Mouse (Mus musculus) embryo, embryonic 10 days (tissue): ENCODE measurements around the gene Rnf180.

Experiments used
- DNase-seq: peaks from one replicate; pipeline ENCODE4 v3.0.0-alpha.2; 2015; ENCODE audit warnings: low spot score

Rnf180 gene

DNA sequence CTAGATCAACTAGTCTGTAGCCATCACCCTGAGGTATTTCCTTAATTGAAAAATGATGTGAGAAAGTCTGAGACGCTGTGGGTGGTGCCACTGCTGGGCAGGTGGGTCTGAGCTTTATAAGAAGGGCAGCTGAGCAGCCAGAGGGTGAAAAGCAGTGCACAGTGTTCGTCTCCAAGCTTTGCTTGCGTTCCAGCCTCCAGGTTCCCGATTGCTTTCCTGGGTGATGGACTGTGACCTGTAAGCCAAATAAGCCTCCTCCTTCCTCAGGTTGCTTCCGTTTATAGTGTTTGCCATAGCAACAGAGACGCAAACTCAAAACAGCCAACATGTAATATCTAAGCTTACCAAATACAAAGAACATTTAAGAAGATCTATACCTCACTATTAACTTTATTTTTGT, 162.2 kb downstream of the Rnf180 start:
- no peak for DNase-seq

DNA sequence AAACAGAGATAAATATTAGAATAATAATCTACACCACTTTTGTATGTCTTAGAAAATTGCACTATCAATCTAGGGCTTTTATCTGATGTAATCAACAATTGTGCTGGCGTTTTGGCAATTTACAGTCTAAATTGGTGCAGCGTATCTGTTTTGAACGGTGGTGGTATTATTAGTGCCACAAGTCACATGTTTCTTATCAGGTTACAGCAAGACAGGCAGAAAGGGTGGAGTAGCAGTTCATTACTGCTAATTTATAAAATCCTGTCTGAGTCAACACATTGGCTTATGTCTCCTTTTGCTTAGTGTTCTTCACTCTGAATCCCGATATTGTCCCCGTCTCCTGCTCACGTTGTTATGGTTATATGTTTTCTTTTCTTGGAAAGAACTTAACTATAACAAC, 164.5 kb downstream of the Rnf180 start:
- DNase-seq: no peak

DNA sequence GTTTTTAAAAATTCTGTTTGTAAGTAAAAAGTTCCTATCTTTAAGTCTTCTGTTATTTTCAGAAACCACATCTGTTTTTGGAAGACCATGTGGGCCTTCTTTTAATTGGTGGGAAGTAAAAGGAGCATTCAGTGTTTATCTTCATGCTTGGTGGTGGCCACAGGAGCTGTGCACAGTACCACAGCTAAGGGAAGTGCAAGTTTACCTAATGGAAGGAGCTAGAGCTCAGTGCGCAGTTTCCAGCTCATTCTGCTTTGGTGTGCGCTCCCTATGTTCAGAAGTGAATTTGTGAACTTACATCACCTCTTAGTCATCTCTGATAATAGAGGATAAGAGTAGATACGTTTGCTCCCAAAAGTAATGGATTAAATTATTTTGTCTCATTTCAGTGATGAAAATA, 172.5 kb downstream of the Rnf180 start:
- no peak for DNase-seq

DNA sequence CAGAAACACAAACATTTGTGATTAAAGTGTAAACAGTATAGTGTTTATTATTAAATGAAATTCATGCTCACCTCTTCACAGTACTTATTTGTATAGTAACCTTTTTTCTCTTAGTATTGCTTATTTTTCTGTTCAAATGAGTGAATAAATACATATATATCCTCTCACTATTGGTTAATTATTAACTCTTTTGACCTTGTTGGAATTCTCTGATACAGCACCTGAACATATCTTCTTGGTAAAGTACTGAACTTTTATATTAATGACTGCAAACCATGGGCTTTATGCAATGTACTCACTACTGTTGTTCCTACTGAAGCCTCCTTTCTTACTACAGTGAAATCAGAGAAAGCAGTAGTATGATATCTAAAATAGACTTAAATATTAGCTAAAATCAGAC, 173.0 kb downstream of the Rnf180 start:
- DNase-seq: no peak

DNA sequence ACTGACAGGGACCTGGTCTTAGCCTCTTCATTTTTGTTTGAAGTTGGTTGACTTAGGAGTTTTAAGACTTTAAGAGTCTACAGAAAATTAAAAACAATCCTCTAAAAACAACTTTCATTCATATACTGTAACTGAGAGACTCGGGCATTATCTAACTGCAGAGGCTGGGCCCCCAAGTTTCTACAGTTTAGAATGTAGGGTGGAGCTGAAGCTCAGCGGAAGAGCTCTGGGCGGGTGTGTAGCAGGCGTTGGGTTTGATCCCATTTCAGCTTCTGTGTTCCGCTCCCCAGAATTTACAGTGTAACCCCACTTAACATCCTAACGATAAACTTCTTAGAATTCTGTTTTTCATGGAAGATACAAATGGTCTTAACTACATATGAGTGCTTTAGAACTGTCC, 183.0 kb downstream of the Rnf180 start:
- DNase-seq: no peak

DNA sequence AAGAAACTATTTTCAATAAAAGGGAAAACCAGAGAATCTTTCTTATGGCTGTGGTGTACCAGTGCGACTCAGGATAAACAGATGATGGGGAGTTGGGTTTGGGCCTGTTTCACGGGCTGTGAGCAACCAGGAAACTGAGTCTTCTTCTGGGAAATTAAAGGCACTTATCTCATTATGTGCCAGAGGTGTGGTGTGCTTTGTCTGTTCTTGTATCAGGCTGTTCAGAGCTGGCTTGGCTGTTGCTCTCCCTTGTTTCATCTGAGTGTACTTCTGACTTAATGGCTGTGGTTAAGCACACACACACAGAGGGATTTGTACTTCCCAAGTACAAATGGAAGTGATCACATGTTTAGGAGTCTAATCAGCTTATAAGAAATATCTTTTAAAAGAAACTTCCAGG, 190.2 kb downstream of the Rnf180 start:
- no peak for DNase-seq

DNA sequence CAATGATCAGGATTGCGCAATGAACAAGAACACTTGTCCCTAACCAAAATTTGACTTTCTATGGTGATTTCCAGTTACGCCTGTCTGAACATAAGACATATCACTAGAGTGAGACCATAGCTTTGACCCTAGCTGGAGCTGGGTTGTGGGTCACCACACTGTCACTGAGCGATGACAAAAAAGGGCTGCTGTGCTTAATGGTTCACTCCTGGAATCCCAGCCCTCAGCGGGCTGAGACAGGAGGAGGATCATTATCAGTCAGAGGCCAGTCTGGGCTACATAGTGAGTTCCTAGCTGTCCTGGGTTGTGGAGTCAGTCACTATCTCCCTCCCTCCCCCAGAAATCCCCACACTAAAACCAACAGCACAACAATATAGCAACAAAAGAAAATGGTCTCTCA, 193.9 kb downstream of the Rnf180 start:
- no peak for DNase-seq

DNA sequence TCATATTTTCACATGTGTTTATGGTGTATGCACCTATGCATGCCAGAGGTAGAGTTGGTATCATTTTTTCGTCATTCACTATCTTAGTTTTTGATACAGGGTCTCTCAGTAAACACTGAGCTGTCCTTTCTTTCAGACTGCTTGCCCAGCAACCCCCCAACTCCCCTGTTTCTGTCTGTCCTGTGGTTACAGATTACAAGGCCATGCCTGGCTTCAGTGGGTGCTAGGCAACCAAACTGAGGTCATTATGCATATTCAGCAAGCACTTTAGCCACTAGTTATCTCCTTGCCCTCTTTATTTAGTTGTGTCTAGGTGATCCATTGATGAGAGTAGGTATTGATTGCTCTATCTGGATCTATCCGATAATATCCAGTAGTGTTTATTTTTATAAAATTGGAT, 198.3 kb downstream of the Rnf180 start:
- peak; percentile 29 for DNase-seq

DNA sequence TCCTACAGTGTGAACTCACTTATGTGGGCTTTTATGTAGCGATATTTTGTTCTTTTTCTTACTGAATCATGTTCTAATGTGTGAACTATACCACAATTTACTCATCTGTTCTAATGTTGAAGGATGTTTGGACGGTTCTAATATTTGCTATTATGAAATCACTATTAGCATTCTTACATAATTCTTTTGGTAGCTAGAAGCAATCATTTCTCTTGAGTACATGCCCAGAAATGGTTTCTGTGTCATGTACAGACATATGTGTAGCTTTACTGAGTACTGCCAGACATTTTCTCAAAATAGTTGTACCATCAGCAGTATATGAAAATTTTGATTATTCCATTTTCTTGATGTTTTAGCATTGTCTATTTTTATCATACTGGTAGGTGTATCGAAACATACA, 205.3 kb downstream of the Rnf180 start:
- DNase-seq: no peak

DNA sequence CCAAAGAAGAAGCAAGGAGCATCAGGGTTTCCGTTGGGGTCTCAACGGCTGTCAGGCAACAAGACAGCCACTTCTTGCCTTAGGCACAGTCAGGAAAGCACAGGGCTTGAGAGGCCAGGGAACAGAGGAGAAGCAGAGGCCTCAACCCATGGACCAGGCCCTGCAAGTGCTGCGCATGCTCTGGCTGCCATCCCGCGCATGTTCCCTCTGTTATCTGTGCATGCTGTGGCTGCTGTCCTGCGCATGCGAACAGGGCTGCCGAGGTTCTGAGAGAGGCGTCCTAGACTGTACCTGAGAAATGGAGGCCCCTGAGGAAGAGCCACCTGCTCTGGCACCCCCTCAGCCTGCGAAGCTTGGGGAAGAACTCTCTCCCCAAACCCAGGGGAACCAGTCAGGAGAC, 212.8 kb downstream of the Rnf180 start, which contains the start of gene 4933425L06Rik:
TSS of gene 4933425L06Rik (plus strand) at position 261 of the 400 bp plus-strand sequence.
- no peak for DNase-seq
